In the genomic region with DNA sequence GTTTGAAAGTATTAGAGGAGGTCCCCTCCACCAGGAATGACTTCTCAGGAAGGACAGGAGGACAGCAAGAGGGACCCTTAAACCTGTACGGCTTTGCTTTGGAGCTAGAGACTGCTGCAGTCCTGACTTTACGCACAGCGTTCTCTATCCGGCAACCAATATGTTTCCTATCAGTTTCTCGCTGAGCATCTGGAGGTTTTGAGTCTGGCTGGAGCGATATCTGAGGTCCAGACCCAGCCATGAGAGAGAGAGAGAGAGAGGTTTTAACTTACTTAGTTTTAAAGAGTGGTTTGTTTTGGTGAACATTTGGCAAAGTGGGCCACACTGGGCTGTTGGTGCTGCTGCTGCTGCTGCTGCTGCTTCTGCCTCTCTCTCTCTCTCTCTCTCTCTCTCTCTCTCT, we compare ENCODE assay signal across 8 mouse cellular contexts. TPM values are rescaled to one million over a fixed set of nuclear protein-coding genes. Genes with fewer than 3 reads are reported as not detected.
DNase-seq lines count a peak whose midpoint lies in the region; ATAC-seq and TF ChIP-seq lines count a peak whose summit lies in the region.

No protein-coding gene starts in this region.

- no peak for TF ChIP-seq POLR2A in cerebellum, adult 2 months (IDR thresholded peaks at IDR 0.05; ENCODE audit: borderline replicate concordance, insufficient read depth, low read length)

- no peaks in the 10 kb centered on the region for H3K36me3 ChIP-seq in heart, embryonic 10.5 days
- H3K36me3 ChIP-seq in stomach, embryonic 14.5 days (ENCODE audit: control insufficient read depth, insufficient read depth, low read length): 0 out of 2 replicates have a peak, but pooled peaks cover 6% of the 10 kb centered on the region
- H3K36me3 ChIP-seq in stomach, postnatal 0 days (ENCODE audit: control insufficient read depth, insufficient read depth, low read length): no peaks in the 10 kb centered on the region
- H3K36me3 ChIP-seq in limb, embryonic 15.5 days: no peaks in the 10 kb centered on the region; the same call in 1 of the 2 replicates

- no peak for ATAC-seq in stomach, embryonic 14.5 days (ENCODE audit: insufficient number of reproducible peaks, insufficient read depth, low FRiP score, low read depth)
- ATAC-seq in stomach, postnatal 0 days (ENCODE audit: low FRiP score, low TSS enrichment): no peak
- no peak for ATAC-seq in limb, embryonic 15.5 days (ENCODE audit: insufficient number of reproducible peaks, low FRiP score, low TSS enrichment, low read depth)

- no peaks in the 10 kb centered on the region for H3K27me3 ChIP-seq in heart, embryonic 10.5 days (ENCODE audit: insufficient read depth, poor library complexity, severe bottlenecking)
- H3K27me3 ChIP-seq in stomach, embryonic 14.5 days (ENCODE audit: control insufficient read depth, insufficient read depth, low read length): no peaks in the 10 kb centered on the region
- H3K27me3 ChIP-seq in stomach, postnatal 0 days (ENCODE audit: control insufficient read depth, insufficient read depth, low read length): no peaks in the 10 kb centered on the region
- no peaks in the 10 kb centered on the region for H3K27me3 ChIP-seq in limb, embryonic 15.5 days
- peaks cover 4% of the 10 kb centered on the region; the same call in 1 of the 2 replicates for H3K27me3 ChIP-seq in cerebellum, adult 2 months (ENCODE audit: control insufficient read depth, insufficient read depth, low read length)

- DNase-seq in heart, embryonic 10.5 days (ENCODE audit: low spot score): peak; percentile 87
- no peak for DNase-seq in heart, postnatal 25 days (ENCODE audit: low spot score)
- no peak for DNase-seq in stomach, postnatal 0 days (ENCODE audit: low spot score)
- no peak for DNase-seq in cerebellum, adult 2 months
- DNase-seq in cerebellum, adult 11-12 months: no peak
- DNase-seq in layer of hippocampus, adult 9-10 months (ENCODE audit: low spot score): no peak

- intact Hi-C loops in heart, postnatal 25 days (cut with DNase I): loop anchor here (10.0 kb wide), 1 partner anchor 414 kb away; no protein-coding TSS in a partner anchor

- no peak overlapping the region for H3K9ac ChIP-seq in stomach, embryonic 14.5 days (replicated peaks; ENCODE audit: low read depth, low read length)
- no peak overlapping the region for H3K9ac ChIP-seq in stomach, postnatal 0 days (ENCODE audit: low read length)
- H3K9ac ChIP-seq in limb, embryonic 15.5 days: 0 out of 2 replicates have a peak overlapping the region, but pooled peaks have one; percentile 10

- WGBS in heart, embryonic 10.5 days: 5% methylated on average over 6 of the region's 6 CpGs
- WGBS in stomach, embryonic 14.5 days: 31% methylated on average over 6 of the region's 6 CpGs
- 45% methylated on average over 6 of the region's 6 CpGs for WGBS in stomach, postnatal 0 days
- 19% methylated on average over 6 of the region's 6 CpGs for WGBS in limb, embryonic 15.5 days
- WGBS in cerebellum, adult 2 months: 57% methylated on average over 6 of the region's 6 CpGs

- peak overlapping the region; percentile 34 for H3K4me3 ChIP-seq in heart, embryonic 10.5 days
- no peak overlapping the region for H3K4me3 ChIP-seq in stomach, embryonic 14.5 days (ENCODE audit: low read depth, low read length)
- H3K4me3 ChIP-seq in stomach, postnatal 0 days (ENCODE audit: low read depth, low read length): no peak overlapping the region
- H3K4me3 ChIP-seq in limb, embryonic 15.5 days: peak overlapping the region; percentile 15
- H3K4me3 ChIP-seq in cerebellum, adult 2 months (replicated peaks; ENCODE audit: insufficient read depth, low read depth, low read length): no peak overlapping the region

- no peak for TF ChIP-seq EP300 in stomach, postnatal 0 days (optimal IDR thresholded peaks at IDR 0.05)

- peaks cover 90% of the 10 kb centered on the region for H3K4me1 ChIP-seq in heart, embryonic 10.5 days
- peaks cover 64% of the 10 kb centered on the region for H3K4me1 ChIP-seq in stomach, embryonic 14.5 days (ENCODE audit: control insufficient read depth, insufficient read depth, low read length)
- H3K4me1 ChIP-seq in stomach, postnatal 0 days (replicated peaks; ENCODE audit: control insufficient read depth, insufficient read depth): peaks cover 9% of the 10 kb centered on the region
- H3K4me1 ChIP-seq in limb, embryonic 15.5 days: peaks cover 77% of the 10 kb centered on the region
- H3K4me1 ChIP-seq in cerebellum, adult 2 months (ENCODE audit: control insufficient read depth, insufficient read depth, low read length): no peaks in the 10 kb centered on the region

- TF ChIP-seq CTCF in stomach, postnatal 0 days (IDR thresholded peaks at IDR 0.05; ENCODE audit: low read depth): no peak
- no peak for TF ChIP-seq CTCF in cerebellum, adult 2 months (IDR thresholded peaks at IDR 0.05; ENCODE audit: borderline replicate concordance, insufficient read depth, low read depth, low read length)

- H3K9me3 ChIP-seq in heart, embryonic 10.5 days: no peaks in the 10 kb centered on the region
- no peaks in the 10 kb centered on the region for H3K9me3 ChIP-seq in stomach, embryonic 14.5 days (ENCODE audit: control insufficient read depth, low read depth, low read length)
- H3K9me3 ChIP-seq in stomach, postnatal 0 days (ENCODE audit: control insufficient read depth, low read length): no peaks in the 10 kb centered on the region
- H3K9me3 ChIP-seq in limb, embryonic 15.5 days: no peaks in the 10 kb centered on the region

- peak overlapping the region; percentile 74 for H3K27ac ChIP-seq in heart, embryonic 10.5 days
- no peak overlapping the region; the same call in 1 of the 2 replicates for H3K27ac ChIP-seq in stomach, embryonic 14.5 days (ENCODE audit: low read length)
- no peak overlapping the region for H3K27ac ChIP-seq in stomach, postnatal 0 days (replicated peaks)
- peak overlapping the region; percentile 64 for H3K27ac ChIP-seq in limb, embryonic 15.5 days
- H3K27ac ChIP-seq in cerebellum, adult 2 months (ENCODE audit: insufficient read depth, low read length): no peak overlapping the region

- H3K4me2 ChIP-seq in stomach, embryonic 14.5 days (replicated peaks; ENCODE audit: low read depth, low read length): peak overlapping the region; percentile 26
- H3K4me2 ChIP-seq in stomach, postnatal 0 days (replicated peaks; ENCODE audit: low read depth): no peak overlapping the region
- H3K4me2 ChIP-seq in limb, embryonic 15.5 days: peak overlapping the region; percentile 37

RNA-seq across cellular contexts. Expression of gene Tcf7l2, which starts 7.2 kb away (rescaled TPM):
- 53.2 and 61.8 TPM in 2 replicates for polyA plus RNA-seq in heart, embryonic 10.5 days (2016; fragmentation: Nextera tagmentation; extraction: Ambion mirVana)
- total RNA-seq in heart, postnatal 25 days (2021): 10 to 100 TPM; 14.6 to 14.7 TPM
- 143 and 151 TPM in 2 replicates for polyA plus RNA-seq in stomach, embryonic 14.5 days (2014; fragmentation: Nextera tagmentation; extraction: Ambion mirVana)
- 40.6 and 41.7 TPM in 2 replicates for polyA plus RNA-seq in stomach, postnatal 0 days (2015; fragmentation: Nextera tagmentation; extraction: Ambion mirVana)
- polyA plus RNA-seq in limb, embryonic 15.5 days (2015; fragmentation: Nextera tagmentation; extraction: Ambion mirVana): 85.4 and 90.5 TPM in 2 replicates
- polyA plus RNA-seq in cerebellum, adult 2 months (2012; rRNA removed): 17.5 and 23.3 TPM in 2 replicates

Comparison
In these comparisons a context has a peak if more than half of its experiments do, and no peak if none do; other contexts are left out.
1. H3K27ac ChIP-seq: peak in heart, embryonic 10.5 days (single experiment) and limb, embryonic 15.5 days (single experiment); none in stomach, embryonic 14.5 days (single experiment), stomach, postnatal 0 days (single experiment) and cerebellum, adult 2 months (single experiment).
2. H3K4me3 ChIP-seq: peak in heart, embryonic 10.5 days (single experiment) and limb, embryonic 15.5 days (single experiment); none in stomach, embryonic 14.5 days (single experiment), stomach, postnatal 0 days (single experiment) and cerebellum, adult 2 months (single experiment).